Comparison of ENCODE assay signal across 23 mouse cellular contexts in the genomic region with DNA sequence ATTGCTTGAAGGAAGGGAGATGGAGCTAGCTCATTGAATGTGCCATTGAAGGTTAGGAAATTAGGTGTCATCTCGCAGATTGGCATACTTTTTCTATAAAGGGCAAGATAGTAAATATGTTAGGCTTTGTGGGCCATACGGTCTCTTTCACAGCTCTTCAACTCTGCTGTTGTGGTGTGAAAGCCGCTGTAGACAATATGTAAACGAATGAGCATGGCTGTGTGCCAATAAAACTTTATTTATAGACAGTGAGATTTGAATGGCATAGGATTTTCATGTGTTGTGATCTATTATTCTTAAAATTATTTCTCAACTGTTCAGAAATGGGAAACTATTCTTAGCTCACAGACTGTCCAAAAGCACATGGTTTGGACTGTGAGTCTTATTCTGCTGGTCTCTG.
DNase-seq lines count a peak whose midpoint lies in the region; ATAC-seq and TF ChIP-seq lines count a peak whose summit lies in the region.
"Had no signal": no experiment of that assay in that cellular context is flagged by ENCODE, and none has a peak within 500 bp of the region (broad histone marks: within the 10 kb centered on the region; RNA-seq: fewer than 3 reads in every experiment).

No protein-coding gene starts in this region.

- TF ChIP-seq POLR2A in brain, embryonic 14.5 days (IDR thresholded peaks at IDR 0.05; ENCODE audit: borderline replicate concordance, extremely low read depth, insufficient read depth, insufficient read length, poor library complexity, severe bottlenecking), result no peak

- H3K9me3 ChIP-seq in forebrain, embryonic 15.5 days, result no peaks in the 10 kb centered on the region
- H3K9me3 ChIP-seq in forebrain, embryonic 12.5 days, result no peaks in the 10 kb centered on the region
- H3K9me3 ChIP-seq in lung, embryonic 16.5 days (ENCODE audit: control insufficient read depth, low read length), result no peaks in the 10 kb centered on the region
- H3K9me3 ChIP-seq: heart, embryonic 10.5 days; heart, embryonic 13.5 days; hindbrain, embryonic 12.5 days; hindbrain, embryonic 15.5 days had no signal

- no peak for TF ChIP-seq CTCF in brain, embryonic 14.5 days (IDR thresholded peaks at IDR 0.05; ENCODE audit: borderline replicate concordance, extremely low read depth, insufficient read depth, insufficient read length)

- peaks cover 32% of the 10 kb centered on the region for H3K4me1 ChIP-seq in forebrain, embryonic 15.5 days
- H3K4me1 ChIP-seq in forebrain, embryonic 12.5 days, result 0 out of 2 replicates have a peak, but pooled peaks cover 6% of the 10 kb centered on the region
- peaks cover 5% of the 10 kb centered on the region; the same call in 1 of the 2 replicates for H3K4me1 ChIP-seq in lung, embryonic 16.5 days (replicated peaks; ENCODE audit: control insufficient read depth, insufficient read depth, low read length)

- peak overlapping the region; percentile 27 for H3K27ac ChIP-seq in forebrain, embryonic 15.5 days (replicated peaks)
- H3K27ac ChIP-seq in forebrain, embryonic 12.5 days, result no peak overlapping the region
- H3K27ac ChIP-seq in lung, embryonic 16.5 days (ENCODE audit: low read length), result no peak overlapping the region
- H3K27ac ChIP-seq: heart, adult 2 months; heart, embryonic 10.5 days; heart, embryonic 13.5 days; hindbrain, embryonic 12.5 days; hindbrain, embryonic 15.5 days had no signal

- no peaks in the 10 kb centered on the region for H3K27me3 ChIP-seq in forebrain, embryonic 15.5 days
- no peaks in the 10 kb centered on the region for H3K27me3 ChIP-seq in forebrain, embryonic 12.5 days
- no peaks in the 10 kb centered on the region for H3K27me3 ChIP-seq in lung, embryonic 16.5 days (ENCODE audit: control insufficient read depth, insufficient read depth, low read depth, low read length)
- H3K27me3 ChIP-seq: CH12.LX; heart, embryonic 13.5 days; hindbrain, embryonic 12.5 days; hindbrain, embryonic 15.5 days; Patski had no signal

- no peak overlapping the region for H3K4me2 ChIP-seq in forebrain, embryonic 15.5 days (replicated peaks)
- no peak overlapping the region for H3K4me2 ChIP-seq in forebrain, embryonic 12.5 days
- H3K4me2 ChIP-seq in lung, embryonic 16.5 days (ENCODE audit: low read depth, low read length), result no peak overlapping the region
- H3K4me2 ChIP-seq: heart, embryonic 13.5 days; hindbrain, embryonic 12.5 days; hindbrain, embryonic 15.5 days had no signal

- peak; percentile 29; the same call in 1 of the 2 replicates for ATAC-seq in forebrain, embryonic 15.5 days (replicated peaks)
- ATAC-seq in forebrain, embryonic 12.5 days (ENCODE audit: low FRiP score), result no peak
- ATAC-seq in lung, embryonic 16.5 days (ENCODE audit: low read depth), result peak; percentile 45; the same call in 1 of the 2 replicates
- ATAC-seq: intestine, postnatal 0 days; Patski had no signal

- intact Hi-C loops in heart, postnatal 14 days (cut with DNase I), result no loop called here

- peak; percentile 27 for DNase-seq in heart, adult 11 months
- DNase-seq in heart, postnatal 14 days, result no peak
- no peak for DNase-seq in lung, postnatal 36 days
- DNase-seq in brain, embryonic 14.5 days (ENCODE audit: low read depth), result peak; percentile 78
- DNase-seq in thymus, postnatal 14 days, result no peak
- DNase-seq: adrenal gland, postnatal 10 days; adrenal gland, postnatal 36 days; B cell, adult 2 months; cerebellum, adult 18-20 months; cerebellum, adult 9-10 months; gastrocnemius, postnatal 25 days; heart, adult 2 months had no signal

- H3K4me3 ChIP-seq in forebrain, embryonic 15.5 days, result no peak overlapping the region
- no peak overlapping the region for H3K4me3 ChIP-seq in forebrain, embryonic 12.5 days (replicated peaks)
- no peak overlapping the region for H3K4me3 ChIP-seq in lung, embryonic 16.5 days (ENCODE audit: low read length)
- H3K4me3 ChIP-seq: heart, adult 2 months; heart, embryonic 10.5 days; heart, embryonic 13.5 days; hindbrain, embryonic 12.5 days; hindbrain, embryonic 15.5 days had no signal

- H3K36me3 ChIP-seq in forebrain, embryonic 15.5 days, result no peaks in the 10 kb centered on the region
- H3K36me3 ChIP-seq in forebrain, embryonic 12.5 days (replicated peaks), result no peaks in the 10 kb centered on the region
- no peaks in the 10 kb centered on the region for H3K36me3 ChIP-seq in lung, embryonic 16.5 days (ENCODE audit: control insufficient read depth, insufficient read depth, low read length)
- H3K36me3 ChIP-seq: G1E; heart, embryonic 10.5 days; heart, embryonic 13.5 days; hindbrain, embryonic 12.5 days; hindbrain, embryonic 15.5 days had no signal

- no peak overlapping the region for H3K9ac ChIP-seq in forebrain, embryonic 15.5 days (replicated peaks)
- no peak overlapping the region for H3K9ac ChIP-seq in forebrain, embryonic 12.5 days
- no peak overlapping the region for H3K9ac ChIP-seq in lung, embryonic 16.5 days (ENCODE audit: low read length)
- H3K9ac ChIP-seq: heart, embryonic 13.5 days; hindbrain, embryonic 12.5 days; hindbrain, embryonic 15.5 days had no signal

- 44% methylated on average over 4 of the region's 4 CpGs for WGBS in forebrain, embryonic 15.5 days
- WGBS in forebrain, embryonic 12.5 days, result 87% methylated on average over 4 of the region's 4 CpGs
- 46% methylated on average over 4 of the region's 4 CpGs for WGBS in lung, embryonic 16.5 days

Comparison
In these comparisons a context has a peak if more than half of its experiments do, and no peak if none do; other contexts are left out.
1. DNase-seq: peak in heart, adult 11 months (single experiment) and brain, embryonic 14.5 days (single experiment); none in heart, postnatal 14 days (0 of 2), lung, postnatal 36 days (single experiment) and thymus, postnatal 14 days (single experiment).